Mouse (Mus musculus): ENCODE results near the gene Tmem208. TPM values are rescaled to one million over a fixed set of nuclear protein-coding genes. Genes with fewer than 3 reads are reported as not detected.

The Tmem208 gene
- polyA plus RNA-seq, 1 experiment from 2014 or later = 88.6 TPM

GRCm38 (mm10) chr8:105292471-105292870 is 33.7 kb upstream of the Tmem208 start:
- Histone ChIP-seq H3K4me3 (ENCODE audit: control insufficient read depth in 1 of 2, insufficient read depth in 1 of 2, low read depth in 1 of 2, low read length in 2 of 2) (no peak overlapping the region), H3K9ac (ENCODE audit: low read length) (no peak overlapping the region), H3K4me1 (ENCODE audit: control insufficient read depth in 2 of 2, insufficient read depth in 2 of 2, low read length in 2 of 2) (peaks cover 6 to 14% of the 10 kb centered on the region in 2 experiments), H3K27me3 (ENCODE audit: control insufficient read depth, insufficient read depth, low read length) (peaks cover 8% of the 10 kb centered on the region), H3K9me3 (ENCODE audit: control insufficient read depth, low read length) (no peaks in the 10 kb centered on the region), H3K4me2 (ENCODE audit: low read length) (no peak overlapping the region), H3K27ac (replicated peaks in 1 of 2; ENCODE audit: control insufficient read depth in 1 of 2, insufficient read depth in 1 of 2, low read depth in 2 of 2, low read length in 2 of 2) (no peak overlapping the region), H3K36me3 (ENCODE audit: control insufficient read depth, insufficient read depth, low read length) (no peaks in the 10 kb centered on the region)
- 73% methylated on average over 7 of the region's 7 CpGs for WGBS
- no peak for ATAC-seq (ENCODE audit: insufficient number of reproducible peaks, insufficient read depth, low FRiP score, low read depth)

DNA sequence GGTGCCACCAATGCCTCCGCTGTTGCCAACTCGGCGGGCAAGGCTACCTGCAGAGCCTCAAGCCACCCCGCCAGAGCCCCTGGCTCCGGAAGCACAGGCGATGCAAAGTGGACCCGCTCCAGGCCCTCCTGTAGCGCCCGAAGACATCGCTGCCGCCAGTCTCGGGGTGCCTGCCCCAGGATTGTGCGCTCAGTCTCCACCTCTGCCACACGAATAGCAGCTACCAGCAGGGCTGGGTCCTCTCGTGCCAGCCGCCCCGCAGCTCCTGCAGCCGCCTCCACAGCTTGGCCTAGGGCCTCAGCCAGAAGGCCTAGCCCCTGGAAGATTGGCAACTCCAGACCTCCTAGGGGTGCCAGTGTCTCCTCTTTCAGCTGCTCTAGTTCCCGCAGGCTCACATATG is 32.7 kb upstream of the Tmem208 start:
- WGBS = 56% methylated on average over 19 of the region's 19 CpGs
- Histone ChIP-seq H3K36me3 (ENCODE audit: control insufficient read depth, insufficient read depth, low read length) (no peaks in the 10 kb centered on the region), H3K27me3 (ENCODE audit: control insufficient read depth, insufficient read depth, low read length) (peaks cover 8% of the 10 kb centered on the region), H3K9ac (ENCODE audit: low read length) (no peak overlapping the region), H3K4me2 (ENCODE audit: low read length) (no peak overlapping the region), H3K9me3 (ENCODE audit: control insufficient read depth, low read length) (no peaks in the 10 kb centered on the region), H3K27ac (replicated peaks in 1 of 2; ENCODE audit: control insufficient read depth in 1 of 2, insufficient read depth in 1 of 2, low read depth in 2 of 2, low read length in 2 of 2) (no peak overlapping the region), H3K4me1 (ENCODE audit: control insufficient read depth in 2 of 2, insufficient read depth in 2 of 2, low read length in 2 of 2) (peaks cover 10 to 18% of the 10 kb centered on the region in 2 experiments), H3K4me3 (ENCODE audit: control insufficient read depth in 1 of 2, insufficient read depth in 1 of 2, low read depth in 1 of 2, low read length in 2 of 2) (no peak overlapping the region)
- no peak for ATAC-seq (ENCODE audit: insufficient number of reproducible peaks, insufficient read depth, low FRiP score, low read depth)

- ATAC-seq (ENCODE audit: insufficient number of reproducible peaks, insufficient read depth, low FRiP score, low read depth) = no peak
- H3K4me1 ChIP-seq (ENCODE audit: control insufficient read depth in 2 of 2, insufficient read depth in 2 of 2, low read length in 2 of 2) = peaks cover 10 to 22% of the 10 kb centered on the region in 2 experiments
- H3K27ac ChIP-seq (replicated peaks in 1 of 2; ENCODE audit: control insufficient read depth in 1 of 2, insufficient read depth in 1 of 2, low read depth in 2 of 2, low read length in 2 of 2) = no peak overlapping the region
- peaks cover 11% of the 10 kb centered on the region for H3K36me3 ChIP-seq (ENCODE audit: control insufficient read depth, insufficient read depth, low read length)
- H3K9me3 ChIP-seq (ENCODE audit: control insufficient read depth, low read length) = no peaks in the 10 kb centered on the region
- H3K27me3 ChIP-seq (ENCODE audit: control insufficient read depth, insufficient read depth, low read length) = peaks cover 7% of the 10 kb centered on the region
- WGBS = 59% methylated on average over 9 of the region's 9 CpGs
- H3K4me2 ChIP-seq (ENCODE audit: low read length) = peak overlapping the region; percentile 50
- no peak overlapping the region; the same call in 1 of the 2 replicates for H3K9ac ChIP-seq (ENCODE audit: low read length)
- H3K4me3 ChIP-seq (ENCODE audit: control insufficient read depth in 1 of 2, insufficient read depth in 1 of 2, low read depth in 1 of 2, low read length in 2 of 2) = peak overlapping the region; percentile 33 to 34; a peak in 3 of 4 replicates
Observed at GRCm38 (mm10) chr8:105294776-105295175, 31.4 kb upstream of the Tmem208 start.

DNA sequence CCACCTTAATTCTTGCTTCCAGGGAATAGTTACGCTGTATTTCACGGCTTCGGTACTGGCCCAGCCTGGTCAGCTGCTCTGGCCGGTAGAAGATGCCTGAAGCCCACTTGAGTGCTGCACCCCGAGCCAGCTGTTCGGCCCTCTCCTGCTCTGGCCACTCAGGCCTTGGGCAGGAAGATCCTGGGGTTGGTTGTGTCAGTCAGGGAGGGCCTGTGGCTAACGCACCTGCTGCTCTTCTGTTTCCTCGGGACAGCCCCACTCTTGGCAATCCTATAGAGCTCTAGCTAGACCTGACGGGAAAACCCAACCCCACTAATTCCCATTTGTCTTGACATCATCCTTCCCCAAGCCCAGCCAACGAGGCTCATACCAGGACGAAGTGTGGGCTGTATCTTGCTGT is 30.9 kb upstream of the Tmem208 start:
- no peak for ATAC-seq (ENCODE audit: insufficient number of reproducible peaks, insufficient read depth, low FRiP score, low read depth)
- Histone ChIP-seq H3K9ac (ENCODE audit: low read length) (peak overlapping the region; percentile 45), H3K4me1 (ENCODE audit: control insufficient read depth in 2 of 2, insufficient read depth in 2 of 2, low read length in 2 of 2) (peaks cover 9 to 17% of the 10 kb centered on the region in 2 experiments), H3K27ac (replicated peaks in 1 of 2; ENCODE audit: control insufficient read depth in 1 of 2, insufficient read depth in 1 of 2, low read depth in 2 of 2, low read length in 2 of 2) (peak overlapping the region; percentile 61 to 65; a peak in 2 of 4 replicates), H3K4me3 (ENCODE audit: control insufficient read depth in 1 of 2, insufficient read depth in 1 of 2, low read depth in 1 of 2, low read length in 2 of 2) (peak overlapping the region; percentile 33 to 34), H3K9me3 (ENCODE audit: control insufficient read depth, low read length) (no peaks in the 10 kb centered on the region), H3K27me3 (ENCODE audit: control insufficient read depth, insufficient read depth, low read length) (peaks cover 3% of the 10 kb centered on the region; the same call in 1 of the 2 replicates), H3K36me3 (ENCODE audit: control insufficient read depth, insufficient read depth, low read length) (peaks cover 16% of the 10 kb centered on the region), H3K4me2 (ENCODE audit: low read length) (peak overlapping the region; percentile 50)
- WGBS = 49% methylated on average over 11 of the region's 11 CpGs

GRCm38 (mm10) chr8:105295895-105296573 is 30.1 kb upstream of the Tmem208 start, which contains the start of gene Exoc3l:
Gene Exoc3l (minus strand): TSS chr8:105296101.
- Histone ChIP-seq H3K4me1 (ENCODE audit: control insufficient read depth in 2 of 2, insufficient read depth in 2 of 2, low read length in 2 of 2) (peaks cover 9 to 17% of the 10 kb centered on the region in 2 experiments), H3K9ac (ENCODE audit: low read length) (peak within 1 kb of the TSS; percentile 95), H3K4me3 (ENCODE audit: control insufficient read depth in 1 of 2, insufficient read depth in 1 of 2, low read depth in 1 of 2, low read length in 2 of 2) (peak within 1 kb of the TSS; percentile 34 to 98), H3K36me3 (ENCODE audit: control insufficient read depth, insufficient read depth, low read length) (peaks cover 23% of the 10 kb centered on the region), H3K27me3 (ENCODE audit: control insufficient read depth, insufficient read depth, low read length) (no peaks in the 10 kb centered on the region), H3K9me3 (ENCODE audit: control insufficient read depth, low read length) (no peaks in the 10 kb centered on the region), H3K4me2 (ENCODE audit: low read length) (peak within 1 kb of the TSS; percentile 77), H3K27ac (replicated peaks in 1 of 2; ENCODE audit: control insufficient read depth in 1 of 2, insufficient read depth in 1 of 2, low read depth in 2 of 2, low read length in 2 of 2) (peak within 1 kb of the TSS; percentile 65 to 78)
- 36% methylated on average over 11 of the region's 11 CpGs for WGBS
- ATAC-seq (ENCODE audit: insufficient number of reproducible peaks, insufficient read depth, low FRiP score, low read depth) = no peak

- Histone ChIP-seq H3K4me1 (ENCODE audit: control insufficient read depth in 2 of 2, insufficient read depth in 2 of 2, low read length in 2 of 2) (peaks cover 9 to 17% of the 10 kb centered on the region in 2 experiments), H3K4me3 (ENCODE audit: control insufficient read depth in 1 of 2, insufficient read depth in 1 of 2, low read depth in 1 of 2, low read length in 2 of 2) (peak within 1 kb of the TSS; percentile 81 to 98), H3K27ac (replicated peaks in 1 of 2; ENCODE audit: control insufficient read depth in 1 of 2, insufficient read depth in 1 of 2, low read depth in 2 of 2, low read length in 2 of 2) (peak within 1 kb of the TSS; percentile 74 to 82), H3K36me3 (ENCODE audit: control insufficient read depth, insufficient read depth, low read length) (peaks cover 40% of the 10 kb centered on the region), H3K27me3 (ENCODE audit: control insufficient read depth, insufficient read depth, low read length) (no peaks in the 10 kb centered on the region), H3K9ac (ENCODE audit: low read length) (peak within 1 kb of the TSS; percentile 95), H3K4me2 (ENCODE audit: low read length) (peak within 1 kb of the TSS; percentile 77), H3K9me3 (ENCODE audit: control insufficient read depth, low read length) (no peaks in the 10 kb centered on the region)
- WGBS = under 1% methylated on average over 58 of the region's 58 CpGs
- peak; percentile 78 for ATAC-seq (ENCODE audit: insufficient number of reproducible peaks, insufficient read depth, low FRiP score, low read depth)
Observed at GRCm38 (mm10) chr8:105297511-105298192, 28.5 kb upstream of the Tmem208 start, which contains the start of gene E2f4. Gene E2f4 (plus strand): TSS chr8:105297663.

GRCm38 (mm10) chr8:105298351-105299252 is 27.6 kb upstream of the Tmem208 start:
- H3K27ac ChIP-seq (replicated peaks in 1 of 2; ENCODE audit: control insufficient read depth in 1 of 2, insufficient read depth in 1 of 2, low read depth in 2 of 2, low read length in 2 of 2) = no peak overlapping the region
- H3K4me2 ChIP-seq (ENCODE audit: low read length) = peak overlapping the region; percentile 77
- H3K4me1 ChIP-seq (ENCODE audit: control insufficient read depth in 2 of 2, insufficient read depth in 2 of 2, low read length in 2 of 2) = peaks cover 11 to 20% of the 10 kb centered on the region in 2 experiments
- H3K9ac ChIP-seq (ENCODE audit: low read length) = peak overlapping the region; percentile 95
- 49% methylated on average over 18 of the region's 18 CpGs for WGBS
- peak overlapping the region; percentile 81 to 98 for H3K4me3 ChIP-seq (ENCODE audit: control insufficient read depth in 1 of 2, insufficient read depth in 1 of 2, low read depth in 1 of 2, low read length in 2 of 2)
- peaks cover 49% of the 10 kb centered on the region for H3K36me3 ChIP-seq (ENCODE audit: control insufficient read depth, insufficient read depth, low read length)
- H3K9me3 ChIP-seq (ENCODE audit: control insufficient read depth, low read length) = no peaks in the 10 kb centered on the region
- no peak for ATAC-seq (ENCODE audit: insufficient number of reproducible peaks, insufficient read depth, low FRiP score, low read depth)
- H3K27me3 ChIP-seq (ENCODE audit: control insufficient read depth, insufficient read depth, low read length) = no peaks in the 10 kb centered on the region
